Mouse (Mus musculus) monocyte, adult 2 months (primary cell): Measurements from ENCODE around the gene Gm28047.
A peak's percentile ranks its signal among the peaks of the same experiment; 100 is the strongest.
"Not testable (repeated sequence)": the region's sequence is repeated elsewhere in the genome, so short reads cannot be mapped to it uniquely, and the experiment has no call there.

Experiments
- DNase-seq, 2 experiments: peaks; one replicate each; pipeline ENCODE4 v3.0.0; 2022; ENCODE audit warnings: low spot score in 2 of 2, low read depth in 1 of 2

The Gm28047 gene

GRCm38 (mm10) chr15:102624970-102625686 lies at the start of gene Gm28047, which contains the start of gene Atf7:
Gene Gm28047 (minus strand): TSS chr15:102625067.
Gene Atf7 (minus strand): TSS chr15:102625464.
- DNase-seq, result peak; percentile 98 to 99

- DNase-seq, result no peak
Measured at GRCm38 (mm10) chr15:102673548-102673947, 48.7 kb upstream of the Gm28047 start.

GRCm38 (mm10) chr15:102672215-102673071 lies 47.6 kb upstream of the Gm28047 start, which contains the start of gene Atp5g2:
Gene Atp5g2 (minus strand): TSS chr15:102672352.
- no peak for DNase-seq

- DNase-seq, result peak in 1 of 2 experiments; percentile 36
Measured at GRCm38 (mm10) chr15:102671721-102672214, 46.9 kb upstream of the Gm28047 start.

GRCm38 (mm10) chr15:102670767-102671575 lies 46.1 kb upstream of the Gm28047 start:
- peak; percentile 87 to 91 for DNase-seq

GRCm38 (mm10) chr15:102670281-102670680 lies 45.4 kb upstream of the Gm28047 start:
- no peak for DNase-seq

GRCm38 (mm10) chr15:102669571-102669970 lies 44.7 kb upstream of the Gm28047 start:
- DNase-seq, result no peak

GRCm38 (mm10) chr15:102665494-102665893 lies 40.6 kb upstream of the Gm28047 start:
- peak in 1 of 2 experiments; percentile 16 for DNase-seq

- DNase-seq, result no peak
Measured at GRCm38 (mm10) chr15:102663825-102664224, 39.0 kb upstream of the Gm28047 start.

- not testable (repeated sequence) for DNase-seq
Measured at GRCm38 (mm10) chr15:102662601-102663000, 37.7 kb upstream of the Gm28047 start.

GRCm38 (mm10) chr15:102657926-102658381 lies 33.1 kb upstream of the Gm28047 start:
- DNase-seq, result no peak

- no peak for DNase-seq
Measured at GRCm38 (mm10) chr15:102656658-102657057, 31.8 kb upstream of the Gm28047 start.

- not testable (repeated sequence) for DNase-seq
Measured at GRCm38 (mm10) chr15:102651928-102652660, 27.2 kb upstream of the Gm28047 start.

- no peak for DNase-seq
Measured at GRCm38 (mm10) chr15:102651107-102651506, 26.2 kb upstream of the Gm28047 start.

GRCm38 (mm10) chr15:102635817-102636216 lies 10.9 kb upstream of the Gm28047 start:
- DNase-seq, result no peak

GRCm38 (mm10) chr15:102634684-102635083 lies 9.8 kb upstream of the Gm28047 start:
- no peak for DNase-seq

GRCm38 (mm10) chr15:102625687-102626055 lies 804 bp upstream of the Gm28047 start:
- DNase-seq, result no peak

GRCm38 (mm10) chr15:102624291-102624969 lies 437 bp downstream of the Gm28047 start:
- no peak for DNase-seq

GRCm38 (mm10) chr15:102623121-102623520 lies 1.7 kb downstream of the Gm28047 start:
- no peak for DNase-seq

GRCm38 (mm10) chr15:102622536-102622935 lies 2.3 kb downstream of the Gm28047 start:
- no peak for DNase-seq
